Comparison of ENCODE assay signal across 23 mouse cellular contexts in genomic region chr9:14668382-14668781, GRCm38 (mm10). TPM values are rescaled to one million over a fixed set of nuclear protein-coding genes. Genes with fewer than 3 reads are reported as not detected.
DNase-seq lines count a peak whose midpoint lies in the region; ATAC-seq and TF ChIP-seq lines count a peak whose summit lies in the region.
"Had no signal": no experiment of that assay in that cellular context is flagged by ENCODE, and none has a peak within 500 bp of the region (broad histone marks: within the 10 kb centered on the region; RNA-seq: fewer than 3 reads in every experiment).

No protein-coding gene starts in this region.

- H3K4me3 ChIP-seq in lung, embryonic 14.5 days (ENCODE audit: low read depth, low read length): no peak overlapping the region
- H3K4me3 ChIP-seq in kidney, embryonic 16.5 days (ENCODE audit: low read length): no peak overlapping the region
- H3K4me3 ChIP-seq: embryonic facial prominence, embryonic 12.5 days; forebrain, embryonic 15.5 days; heart, embryonic 10.5 days; hindbrain, embryonic 12.5 days had no signal

- H3K9me3 ChIP-seq in lung, embryonic 14.5 days (ENCODE audit: low read depth, low read length): no peaks in the 10 kb centered on the region
- no peaks in the 10 kb centered on the region for H3K9me3 ChIP-seq in kidney, embryonic 16.5 days (ENCODE audit: low read length)
- H3K9me3 ChIP-seq: embryonic facial prominence, embryonic 12.5 days; forebrain, embryonic 15.5 days; G1E; heart, embryonic 10.5 days; hindbrain, embryonic 12.5 days had no signal

- no peak for TF ChIP-seq CTCF in lung, embryonic 14.5 days (IDR thresholded peaks at IDR 0.05; ENCODE audit: low read depth)

- ATAC-seq in cerebellum, adult (ENCODE audit: insufficient number of reproducible peaks, low FRiP score, low TSS enrichment): peak; percentile 78; the same call in 1 of the 2 replicates
- peak; percentile 31; the same call in 1 of the 2 replicates for ATAC-seq in lung, embryonic 14.5 days (ENCODE audit: insufficient read depth)
- no peak for ATAC-seq in kidney, embryonic 16.5 days (ENCODE audit: low FRiP score, low TSS enrichment)
- ATAC-seq: CD4-positive, CD25-positive, alpha-beta regulatory T cell, adult 4 months; forebrain, embryonic 15.5 days; hindbrain, embryonic 16.5 days; inflammation-experienced regulatory T-cells, adult 6 months; intestine, postnatal 0 days had no signal

- no peaks in the 10 kb centered on the region for H3K36me3 ChIP-seq in lung, embryonic 14.5 days (ENCODE audit: insufficient read depth)
- H3K36me3 ChIP-seq in kidney, embryonic 16.5 days (ENCODE audit: insufficient read depth, low read length): no peaks in the 10 kb centered on the region
- H3K36me3 ChIP-seq: embryonic facial prominence, embryonic 12.5 days; forebrain, embryonic 15.5 days; G1E; heart, embryonic 10.5 days; hindbrain, embryonic 12.5 days had no signal

- no peaks in the 10 kb centered on the region for H3K27me3 ChIP-seq in lung, embryonic 14.5 days (ENCODE audit: insufficient read depth, low read length)
- H3K27me3 ChIP-seq in kidney, embryonic 16.5 days (ENCODE audit: insufficient read depth, low read length): no peaks in the 10 kb centered on the region
- H3K27me3 ChIP-seq: embryonic facial prominence, embryonic 12.5 days; forebrain, embryonic 15.5 days; hindbrain, embryonic 12.5 days had no signal

- H3K4me1 ChIP-seq in lung, embryonic 14.5 days (ENCODE audit: insufficient read depth): no peaks in the 10 kb centered on the region
- no peaks in the 10 kb centered on the region for H3K4me1 ChIP-seq in kidney, embryonic 16.5 days (ENCODE audit: insufficient read depth, low read length)
- H3K4me1 ChIP-seq: forebrain, embryonic 15.5 days; hindbrain, embryonic 12.5 days had no signal

- no peak overlapping the region for H3K27ac ChIP-seq in lung, embryonic 14.5 days (ENCODE audit: low read depth)
- no peak overlapping the region for H3K27ac ChIP-seq in kidney, embryonic 16.5 days (ENCODE audit: low read length)
- H3K27ac ChIP-seq: embryonic facial prominence, embryonic 12.5 days; forebrain, embryonic 15.5 days; heart, embryonic 10.5 days; hindbrain, embryonic 12.5 days had no signal

- no peak overlapping the region for H3K4me2 ChIP-seq in lung, embryonic 14.5 days
- no peak overlapping the region for H3K4me2 ChIP-seq in kidney, embryonic 16.5 days (replicated peaks; ENCODE audit: low read depth, low read length)
- H3K4me2 ChIP-seq: embryonic facial prominence, embryonic 12.5 days; forebrain, embryonic 15.5 days; hindbrain, embryonic 12.5 days had no signal

- DNase-seq in cerebellum, postnatal 4 days (ENCODE audit: low spot score in 2 of 2): no peak
- DNase-seq in lung, embryonic 14.5 days: no peak
- no peak for DNase-seq in lung, postnatal 4 days
- peak; percentile 61 for DNase-seq in cerebellum, adult 9-11 months
- no peak for DNase-seq in embryo, embryonic 10.5 days (ENCODE audit: low spot score)
- no peak for DNase-seq in kidney, adult 9 months
- DNase-seq: adrenal gland, postnatal 10 days; B cell, adult 2 months; gastrocnemius, postnatal 36 days; heart, adult 11 months; heart, postnatal 10 days; heart, postnatal 4 days had no signal

- WGBS in lung, embryonic 14.5 days: 73% methylated on average over 3 of the region's 3 CpGs
- 90% methylated on average over 3 of the region's 3 CpGs for WGBS in kidney, embryonic 16.5 days

- no peak overlapping the region for H3K9ac ChIP-seq in lung, embryonic 14.5 days
- no peak overlapping the region for H3K9ac ChIP-seq in kidney, embryonic 16.5 days (replicated peaks; ENCODE audit: low read length)
- H3K9ac ChIP-seq: embryonic facial prominence, embryonic 12.5 days; forebrain, embryonic 15.5 days; hindbrain, embryonic 12.5 days had no signal

RNA-seq across cellular contexts. Expression of gene Amotl1, which starts 23.5 kb away (rescaled TPM):
- 26.4 and 29.6 TPM in 2 replicates for polyA plus RNA-seq in lung, embryonic 14.5 days (2014; fragmentation: Nextera tagmentation; extraction: Ambion mirVana)
- 21.3 and 21.9 TPM in 2 replicates for polyA plus RNA-seq in kidney, embryonic 16.5 days (2015; fragmentation: Nextera tagmentation; extraction: Ambion mirVana)
